Mouse (Mus musculus) left cerebral cortex, postnatal 14 days (tissue): ENCODE measurements around the gene Atp5g2. TPM values are rescaled to one million over a fixed set of nuclear protein-coding genes. Genes with fewer than 3 reads are reported as not detected.

ENCODE experiments used
- DNase-seq, 2 experiments: peaks; one replicate each; pipeline ENCODE4 v3.0.0; 2021 to 2022; ENCODE audit warnings: low spot score in 2 of 2, mixed read lengths in 1 of 2
- intact Hi-C: fragments of 180-260 bp; cut with DNase I; formaldehyde crosslinking; loops from one replicate; pipeline ENCODE4 v1.15.1; 2025
- long read RNA-seq, 2 experiments: library from polyadenylated mRNA; stranded (forward); transcript quantifications; one replicate each; pipeline ENCODE4 v2.0.0; 2021
- total RNA-seq, 2 experiments: library from RNA; stranded (reverse); gene quantifications; 2 replicates each; pipeline ENCODE4 v1.2.3; 2021

The Atp5g2 gene
- 10 to 100 TPM; 13.4 to 14.4 TPM for total RNA-seq
- long read RNA-seq, experiment 1, transcript Atp5g2-202 (5 exons, 731 nt), result major isoform, 27 of 67 reads
- long read RNA-seq, experiment 1, partial matches to known transcripts, result 1 of 67 reads
- long read RNA-seq, experiment 1, other reads (novel, unspliced or antisense), result 38 of 67 reads
- long read RNA-seq, experiment 2, transcript Atp5g2-202 (5 exons, 731 nt), result major isoform, 26 of 45 reads
- long read RNA-seq, experiment 2, partial matches to known transcripts, result 1 of 45 reads
- long read RNA-seq, experiment 2, other reads (novel, unspliced or antisense), result 18 of 45 reads

- intact Hi-C loops, result loop anchor here (5.0 kb wide), 1 partner anchor 90 kb away; no protein-coding TSS in a partner anchor
- peak in 1 of 2 experiments; percentile 50 for DNase-seq
Measured at GRCm38 (mm10) chr15:102672215-102673071, at the start of gene Atp5g2. Gene Atp5g2 (minus strand): TSS chr15:102672352.

- DNase-seq, result no peak
- intact Hi-C loops, result no loop called here
Measured at GRCm38 (mm10) chr15:102721016-102721898, 49.1 kb upstream of the Atp5g2 start.

- intact Hi-C loops, result no loop called here
- DNase-seq, result no peak
Measured at GRCm38 (mm10) chr15:102716132-102716531, 44.0 kb upstream of the Atp5g2 start.

GRCm38 (mm10) chr15:102707736-102708269, 35.7 kb upstream of the Atp5g2 start:
- intact Hi-C loops, result no loop called here
- DNase-seq, result no peak

- DNase-seq, result no peak
- intact Hi-C loops, result no loop called here
Measured at GRCm38 (mm10) chr15:102705923-102706503, 33.9 kb upstream of the Atp5g2 start.

- no peak for DNase-seq
- intact Hi-C loops, result no loop called here
Measured at GRCm38 (mm10) chr15:102705226-102705894, 33.2 kb upstream of the Atp5g2 start.

GRCm38 (mm10) chr15:102704806-102705205, 32.7 kb upstream of the Atp5g2 start:
- no peak for DNase-seq
- intact Hi-C loops, result no loop called here

- DNase-seq, result no peak
- intact Hi-C loops, result no loop called here
Measured at GRCm38 (mm10) chr15:102702972-102703371, 30.8 kb upstream of the Atp5g2 start.

GRCm38 (mm10) chr15:102698193-102698592, 26.0 kb upstream of the Atp5g2 start:
- intact Hi-C loops, result loop anchor here (1.0 to 10.0 kb wide), 3 partner anchors 44 to 484 kb away; partner anchors contain the start of genes Hoxc10 and Hoxc5
- DNase-seq, result peak; percentile 83 to 92

- intact Hi-C loops, result loop anchor here (5.0 to 10.0 kb wide), 2 partner anchors 268 to 485 kb away; partner anchors contain the start of genes Hoxc10 and Hoxc5
- no peak for DNase-seq
Measured at GRCm38 (mm10) chr15:102696899-102697298, 24.7 kb upstream of the Atp5g2 start.

GRCm38 (mm10) chr15:102693600-102693999, 21.4 kb upstream of the Atp5g2 start:
- intact Hi-C loops, result loop anchor here (10.0 kb wide), 1 partner anchor 271 kb away; the partner anchor contains the start of genes Hoxc10 and Hoxc5
- peak; percentile 88 to 94 for DNase-seq

- intact Hi-C loops, result loop anchor here (10.0 kb wide), 1 partner anchor 272 kb away; the partner anchor contains the start of genes Hoxc10 and Hoxc5
- DNase-seq, result peak in 1 of 2 experiments; percentile 63
Measured at GRCm38 (mm10) chr15:102692991-102693411, 20.8 kb upstream of the Atp5g2 start.

- intact Hi-C loops, result loop anchor here (10.0 kb wide), 1 partner anchor 272 kb away; the partner anchor contains the start of genes Hoxc10 and Hoxc5
- no peak for DNase-seq
Measured at GRCm38 (mm10) chr15:102692321-102692804, 20.2 kb upstream of the Atp5g2 start.

- intact Hi-C loops, result no loop called here
- DNase-seq, result no peak
Measured at GRCm38 (mm10) chr15:102685791-102686190, 13.6 kb upstream of the Atp5g2 start.

- DNase-seq, result no peak
- intact Hi-C loops, result no loop called here
Measured at GRCm38 (mm10) chr15:102683670-102684069, 11.5 kb upstream of the Atp5g2 start.

GRCm38 (mm10) chr15:102676345-102676744, 4.2 kb upstream of the Atp5g2 start:
- intact Hi-C loops, result no loop called here
- no peak for DNase-seq

- intact Hi-C loops, result loop anchor here (5.0 kb wide), 1 partner anchor 91 kb away; no protein-coding TSS in a partner anchor
- DNase-seq, result peak; percentile 70 to 88
Measured at GRCm38 (mm10) chr15:102673548-102673947, 1.4 kb upstream of the Atp5g2 start.
